Mouse (Mus musculus): Measurements from ENCODE around the gene Slc25a11.

Gene Slc25a11

GRCm38 (mm10) chr11:70646691-70647650, at the start of gene Slc25a11, which contains the start of gene Rnf167:
Gene Slc25a11 (minus strand): TSS chr11:70647479.
Gene Rnf167 (plus strand): TSS chr11:70647235.
- DNase-seq = peak; percentile 98

- no peak for DNase-seq
These were observed 46.2 kb upstream of the Slc25a11 start for GRCm38 (mm10) chr11:70693504-70693903.

GRCm38 (mm10) chr11:70689578-70689977, 42.3 kb upstream of the Slc25a11 start:
- DNase-seq = no peak

- no peak for DNase-seq
These were observed 41.1 kb upstream of the Slc25a11 start for GRCm38 (mm10) chr11:70688372-70688771.

- peak; percentile 92 to 93 for DNase-seq
These were observed 40.4 kb upstream of the Slc25a11 start, which contains the start of gene Camta2 for GRCm38 (mm10) chr11:70687601-70688199. Gene Camta2 (minus strand): TSS chr11:70688105.

- DNase-seq = peak; percentile 44
These were observed 39.8 kb upstream of the Slc25a11 start for GRCm38 (mm10) chr11:70686901-70687566.

- DNase-seq = no peak
These were observed 36.4 kb upstream of the Slc25a11 start for GRCm38 (mm10) chr11:70683640-70684039.

- peak in 1 of 2 experiments; percentile 63 for DNase-seq
These were observed 34.8 kb upstream of the Slc25a11 start for GRCm38 (mm10) chr11:70681897-70682581.

- DNase-seq = no peak
These were observed 33.9 kb upstream of the Slc25a11 start for GRCm38 (mm10) chr11:70681170-70681569.

- DNase-seq = peak; percentile 58 to 62
These were observed 32.6 kb upstream of the Slc25a11 start for GRCm38 (mm10) chr11:70679894-70680293.

GRCm38 (mm10) chr11:70679361-70679760, 32.1 kb upstream of the Slc25a11 start:
- DNase-seq = no peak

GRCm38 (mm10) chr11:70678576-70678975, 31.3 kb upstream of the Slc25a11 start:
- DNase-seq = no peak

GRCm38 (mm10) chr11:70678092-70678491, 30.8 kb upstream of the Slc25a11 start:
- DNase-seq = no peak

GRCm38 (mm10) chr11:70674501-70674900, 27.2 kb upstream of the Slc25a11 start:
- no peak for DNase-seq

- DNase-seq = no peak
These were observed 26.7 kb upstream of the Slc25a11 start for GRCm38 (mm10) chr11:70674014-70674413.

GRCm38 (mm10) chr11:70671333-70672047, 24.2 kb upstream of the Slc25a11 start:
- no peak for DNase-seq

- DNase-seq = peak in 1 of 2 experiments; percentile 27
These were observed 23.2 kb upstream of the Slc25a11 start for GRCm38 (mm10) chr11:70670483-70670882.

GRCm38 (mm10) chr11:70669582-70670345, 22.5 kb upstream of the Slc25a11 start:
- DNase-seq = peak; percentile 85 to 87

- DNase-seq = peak; percentile 96 to 99
These were observed 21.7 kb upstream of the Slc25a11 start, which contains the start of gene Spag7 for GRCm38 (mm10) chr11:70668771-70669505. Gene Spag7 (minus strand): TSS chr11:70669416.

- peak in 1 of 2 experiments; percentile 89 for DNase-seq
These were observed 21.1 kb upstream of the Slc25a11 start for GRCm38 (mm10) chr11:70668335-70668770.
